Mouse (Mus musculus): Measurements from ENCODE around the gene Mettl27.
"Not testable (repeated sequence)": the region's sequence is repeated elsewhere in the genome, so short reads cannot be mapped to it uniquely, and the experiment has no call there.

The Mettl27 gene

GRCm38 (mm10) chr5:134951053-134951884 lies 19.1 kb downstream of the Mettl27 start:
- no peak for DNase-seq (ENCODE audit: low spot score)

DNA sequence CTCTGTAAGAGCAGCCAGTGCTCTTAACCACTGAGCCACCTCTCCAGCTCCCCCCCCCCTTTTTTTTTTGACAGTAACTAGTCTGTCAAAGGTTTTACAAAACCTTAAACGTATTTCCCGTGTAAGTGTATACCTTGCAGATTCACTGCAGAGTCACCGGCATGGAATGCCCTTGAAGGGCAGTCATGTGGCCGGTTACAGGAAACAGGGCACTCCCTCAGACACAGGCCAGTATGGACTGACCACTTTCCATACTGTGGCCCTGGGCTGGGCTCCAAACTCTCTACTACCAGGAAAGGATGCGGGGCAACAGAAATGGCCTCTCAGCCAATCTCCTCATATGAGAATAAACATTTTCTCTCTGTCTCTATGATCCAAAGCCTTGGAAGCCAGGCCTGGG lies 23.3 kb downstream of the Mettl27 start:
- no peak for DNase-seq (ENCODE audit: low spot score)

GRCm38 (mm10) chr5:134959114-134959513 lies 26.9 kb downstream of the Mettl27 start:
- DNase-seq (ENCODE audit: low spot score), result peak; percentile 95

DNA sequence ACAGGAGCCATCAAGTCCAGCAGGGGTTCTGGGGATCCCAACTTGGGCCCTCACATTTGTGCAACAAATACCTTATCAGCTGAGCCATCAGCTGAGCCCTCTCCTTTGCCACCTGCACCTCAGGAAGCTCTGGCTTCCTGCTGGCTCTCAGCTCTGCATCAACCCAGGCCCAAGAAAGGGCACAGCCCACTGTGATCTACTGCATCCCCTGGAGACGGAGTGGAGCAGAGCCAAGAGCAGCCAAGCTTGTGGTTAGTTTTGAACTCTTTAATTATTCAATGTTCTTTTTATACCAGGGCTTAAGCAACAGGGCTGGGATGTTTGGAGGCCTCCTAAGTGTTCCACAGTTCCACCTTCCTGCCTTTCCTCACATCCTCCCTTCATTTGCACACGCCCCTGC lies 28.3 kb downstream of the Mettl27 start:
- peak; percentile 13 for DNase-seq (ENCODE audit: low spot score)

GRCm38 (mm10) chr5:134961519-134961918 lies 29.4 kb downstream of the Mettl27 start:
- DNase-seq (ENCODE audit: low spot score), result no peak

DNA sequence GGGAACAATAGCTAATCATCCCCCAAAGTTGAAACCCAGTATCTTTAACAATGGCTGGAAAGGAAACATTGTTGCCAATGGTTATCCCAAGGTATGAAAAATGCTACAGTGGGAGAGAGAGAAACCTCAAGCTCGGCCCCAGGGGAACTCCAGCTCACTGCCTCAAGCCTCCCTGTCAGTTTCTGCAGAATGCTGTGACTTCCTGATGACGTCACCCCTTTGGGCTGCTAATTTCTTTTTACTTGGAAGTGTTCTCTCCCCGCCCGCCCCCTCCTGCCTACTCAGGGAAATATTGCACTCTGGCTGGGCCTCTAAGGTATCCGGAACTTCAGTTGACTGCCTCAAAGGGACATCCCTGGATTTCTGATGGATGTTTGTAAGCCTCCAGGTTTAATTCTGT lies 31.4 kb downstream of the Mettl27 start:
- DNase-seq (ENCODE audit: low spot score), result peak; percentile 39

DNA sequence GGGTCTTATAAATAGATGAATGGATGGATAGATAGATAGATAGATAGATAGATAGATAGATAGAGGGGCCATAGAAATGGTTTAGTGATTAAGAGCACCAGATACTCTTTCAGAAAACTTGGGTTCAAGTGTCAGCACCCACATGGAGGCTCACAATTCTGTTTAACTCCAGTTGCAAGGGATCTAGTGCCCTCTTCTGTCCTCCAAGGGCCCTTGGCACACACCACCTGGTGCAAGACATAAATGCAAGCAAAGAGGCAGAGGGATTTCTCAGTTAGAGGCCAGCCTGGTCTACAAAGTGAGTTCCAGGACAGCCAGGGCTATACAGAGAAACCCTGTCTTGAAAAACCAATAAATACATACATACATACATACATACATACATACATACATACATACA lies 32.5 kb downstream of the Mettl27 start:
- DNase-seq (ENCODE audit: low spot score), result not testable (repeated sequence)

DNA sequence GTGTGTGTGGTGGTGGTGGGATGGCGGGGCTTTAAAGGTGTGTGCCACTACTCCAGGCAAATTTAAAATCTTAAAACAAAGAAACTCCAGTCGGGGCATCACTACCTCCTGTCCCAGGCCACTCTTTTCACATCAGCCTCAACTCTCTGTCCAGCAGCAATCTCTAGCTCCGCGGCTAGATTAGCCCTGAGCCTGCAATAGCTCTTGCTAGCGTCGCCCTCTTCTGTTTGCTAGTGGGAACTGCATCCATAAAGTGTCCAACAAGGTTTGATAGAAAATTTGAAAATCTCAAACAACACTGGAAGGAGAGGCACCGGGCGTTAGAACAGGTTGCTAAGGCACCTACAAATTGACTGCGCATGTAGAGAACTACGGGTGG lies 33.3 kb downstream of the Mettl27 start:
- DNase-seq (ENCODE audit: low spot score), result peak; percentile 86

GRCm38 (mm10) chr5:134965852-134966821 lies 34.0 kb downstream of the Mettl27 start:
- no peak for DNase-seq (ENCODE audit: low spot score)

GRCm38 (mm10) chr5:134967164-134967944 lies 35.2 kb downstream of the Mettl27 start:
- no peak for DNase-seq (ENCODE audit: low spot score)

- no peak for DNase-seq (ENCODE audit: low spot score)
Measured at GRCm38 (mm10) chr5:134970671-134971070, 38.5 kb downstream of the Mettl27 start.

- no peak for DNase-seq (ENCODE audit: low spot score)
Measured at GRCm38 (mm10) chr5:134973081-134973480, 40.9 kb downstream of the Mettl27 start.

- DNase-seq (ENCODE audit: low spot score), result no peak
Measured at GRCm38 (mm10) chr5:134973526-134973925, 41.4 kb downstream of the Mettl27 start.

GRCm38 (mm10) chr5:134974294-134974693 lies 42.1 kb downstream of the Mettl27 start:
- DNase-seq (ENCODE audit: low spot score), result no peak

DNA sequence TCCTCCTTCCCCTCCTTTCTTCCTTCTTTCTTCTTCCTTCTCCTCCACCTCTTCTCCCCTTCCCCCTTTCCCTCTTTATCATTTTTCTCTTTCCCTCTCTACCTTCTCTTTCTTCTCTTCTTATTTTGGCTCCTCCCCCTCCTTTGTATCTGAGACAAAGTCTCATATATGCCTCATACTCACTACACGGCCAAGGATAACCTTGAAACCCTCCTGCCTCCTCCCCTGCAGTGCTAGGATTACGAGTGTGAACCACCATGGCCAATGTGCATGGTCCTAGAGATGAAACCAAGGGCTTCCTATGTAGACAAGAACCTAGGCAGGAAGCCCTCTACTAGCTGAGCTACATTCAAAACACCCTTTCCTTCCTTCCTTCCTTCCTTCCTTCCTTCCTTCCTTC lies 42.8 kb downstream of the Mettl27 start:
- DNase-seq (ENCODE audit: low spot score), result no peak

- no peak for DNase-seq (ENCODE audit: low spot score)
Measured at GRCm38 (mm10) chr5:134976164-134976563, 44.0 kb downstream of the Mettl27 start.

DNA sequence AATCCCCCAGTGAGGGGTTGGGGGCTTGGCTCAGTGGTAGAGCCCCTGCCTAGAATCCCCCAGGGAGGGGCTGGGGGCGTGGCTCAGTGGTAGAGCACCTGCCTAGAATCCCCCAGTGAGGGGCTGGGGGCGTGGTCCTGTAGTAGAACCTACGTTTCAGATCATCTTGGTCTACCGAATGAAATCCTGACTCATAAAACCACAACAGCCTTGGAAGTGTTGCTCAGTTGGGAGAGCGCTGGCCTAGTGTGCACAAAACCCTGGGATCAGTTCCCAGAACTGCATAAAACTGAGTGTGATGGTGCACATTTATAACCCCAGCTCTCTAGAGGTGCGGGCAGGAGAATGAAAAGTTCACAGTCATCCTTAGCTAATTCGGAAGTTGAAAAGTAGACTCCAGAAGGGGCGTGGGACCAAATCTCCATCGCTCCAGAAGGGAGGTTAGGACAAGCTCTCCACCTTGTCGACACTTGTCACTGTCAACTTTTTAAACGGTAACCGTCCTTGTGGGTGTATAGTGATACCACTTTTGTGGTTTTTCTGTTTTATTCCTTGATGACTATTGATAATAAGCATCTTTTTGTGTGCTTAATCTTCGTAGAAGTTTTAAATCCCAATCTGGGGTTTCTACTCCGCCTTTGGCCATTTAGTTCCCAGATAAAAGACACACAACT lies 44.5 kb downstream of the Mettl27 start:
- DNase-seq (ENCODE audit: low spot score), result no peak

GRCm38 (mm10) chr5:134977837-134978236 lies 45.7 kb downstream of the Mettl27 start:
- no peak for DNase-seq (ENCODE audit: low spot score)

- no peak for DNase-seq (ENCODE audit: low spot score)
Measured at GRCm38 (mm10) chr5:134981149-134981548, 49.0 kb downstream of the Mettl27 start.

- DNase-seq (ENCODE audit: low spot score), result no peak
Measured at GRCm38 (mm10) chr5:134983111-134983510, 50.9 kb downstream of the Mettl27 start.

DNA sequence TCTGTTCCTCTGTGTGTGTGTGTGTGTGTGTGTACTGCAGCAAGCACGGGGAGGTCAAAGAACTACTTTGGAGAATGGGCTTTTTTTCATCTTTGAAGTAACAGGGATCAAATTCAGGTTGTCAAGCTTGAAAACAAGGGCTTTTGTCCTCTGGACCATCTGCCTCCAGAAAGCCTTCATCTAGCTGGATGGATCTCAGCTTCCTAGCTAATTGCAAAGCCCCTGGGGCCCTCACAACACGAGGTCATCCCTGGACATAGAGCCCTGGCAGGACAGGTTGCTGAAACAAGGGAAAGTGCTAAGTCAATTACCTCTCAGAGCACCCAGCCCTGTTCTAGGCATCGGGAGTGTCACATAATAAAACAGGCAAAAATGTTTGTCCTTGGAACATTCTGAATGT lies 51.6 kb downstream of the Mettl27 start:
- no peak for DNase-seq (ENCODE audit: low spot score)
